Mouse (Mus musculus): Measurements from ENCODE around the gene Sema4g. TPM values are rescaled to one million over a fixed set of nuclear protein-coding genes. Genes with fewer than 3 reads are reported as not detected.

Sema4g gene
- total RNA-seq, 1 experiment, result 3.8 TPM

DNA sequence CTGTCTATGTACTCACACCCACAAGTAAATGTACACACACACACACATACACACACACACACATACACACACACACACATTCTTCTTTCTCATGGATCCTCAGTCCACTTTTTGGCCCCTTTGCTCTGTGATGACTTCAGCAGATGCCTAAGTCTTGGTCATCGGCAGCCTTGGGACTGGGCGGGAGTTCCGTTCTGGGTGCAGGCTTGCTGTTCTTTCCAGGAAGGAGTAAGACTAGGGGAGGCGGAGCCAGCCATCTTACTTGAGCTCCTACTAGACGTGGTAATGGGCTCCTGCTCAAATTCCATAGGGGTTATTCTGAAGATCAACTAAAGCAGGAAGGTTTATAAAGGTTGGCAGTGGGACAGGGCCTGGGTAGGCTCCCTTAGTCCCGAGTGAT lies 31.4 kb downstream of the Sema4g start:
- no peak overlapping the region for H3K27ac ChIP-seq (ENCODE audit: insufficient read depth, low read depth, low read length, poor library complexity, severe bottlenecking)
- no peak overlapping the region for H3K4me3 ChIP-seq (ENCODE audit: insufficient read depth in 1 of 2, low read depth in 1 of 2, low read length in 2 of 2, poor library complexity in 1 of 2, severe bottlenecking in 1 of 2)
- peaks cover 13% of the 10 kb centered on the region; the same call in 1 of the 2 replicates for H3K36me3 ChIP-seq (ENCODE audit: control insufficient read depth, insufficient read depth, low read length, poor library complexity, severe bottlenecking)
- H3K9ac ChIP-seq (ENCODE audit: insufficient read depth, low read depth, low read length, poor library complexity, severe bottlenecking), result no peak overlapping the region
- no peaks in the 10 kb centered on the region for H3K9me3 ChIP-seq (ENCODE audit: control insufficient read depth, insufficient read depth, low read depth, low read length)
- TF ChIP-seq ZC3H11A (IDR thresholded peaks at IDR 0.05; ENCODE audit: borderline replicate concordance, low read depth, low read length), result no peak
- TF ChIP-seq CHD2 (IDR thresholded peaks at IDR 0.05; ENCODE audit: low read depth, low read length), result no peak
- TF ChIP-seq MAFK (IDR thresholded peaks at IDR 0.05; ENCODE audit: insufficient read depth, low read depth, low read length), result no peak
- no peak for TF ChIP-seq HCFC1 (IDR thresholded peaks at IDR 0.05; ENCODE audit: borderline replicate concordance, insufficient read depth, low read length)
- no peak for TF ChIP-seq ZNF384 (IDR thresholded peaks at IDR 0.05; ENCODE audit: low read depth, low read length)
- H3K4me1 ChIP-seq (ENCODE audit: control insufficient read depth in 2 of 2, insufficient read depth in 2 of 2, low read length in 2 of 2, poor library complexity in 1 of 2), result peaks cover under 1 to 24% of the 10 kb centered on the region in 2 experiments; a peak in 3 of 4 replicates
- in situ Hi-C loops (cut with MboI; ENCODE audit: low sequenced_read_pairs in 2 of 2, unreplicated experiment in 2 of 2), result no loop called here
- no peak for DNase-seq (ENCODE audit: low read depth, low spot score)

DNA sequence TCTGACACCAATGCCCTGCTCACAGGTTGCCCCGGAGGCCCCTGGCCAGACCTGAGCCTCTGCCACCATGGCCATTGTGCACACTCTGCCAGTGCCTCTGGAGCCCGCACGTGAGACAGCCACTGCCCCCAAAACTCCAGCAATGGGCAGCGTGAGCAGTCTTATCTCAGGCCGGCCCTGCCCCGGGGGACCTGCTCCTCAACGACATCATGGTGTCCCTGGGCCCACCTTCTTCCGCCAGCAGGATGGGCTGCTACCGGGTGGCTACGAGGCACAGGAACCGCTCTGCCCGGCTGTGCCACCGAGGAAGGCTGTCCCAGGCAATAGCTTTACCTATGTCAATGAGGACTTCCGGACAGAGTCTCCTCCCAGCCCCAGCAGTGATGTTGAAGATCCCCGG lies 32.5 kb downstream of the Sema4g start:
- TF ChIP-seq MAFK (IDR thresholded peaks at IDR 0.05; ENCODE audit: insufficient read depth, low read depth, low read length) (no peak), HCFC1 (IDR thresholded peaks at IDR 0.05; ENCODE audit: borderline replicate concordance, insufficient read depth, low read length) (no peak), ZC3H11A (IDR thresholded peaks at IDR 0.05; ENCODE audit: borderline replicate concordance, low read depth, low read length) (no peak), CHD2 (IDR thresholded peaks at IDR 0.05; ENCODE audit: low read depth, low read length) (no peak), ZNF384 (IDR thresholded peaks at IDR 0.05; ENCODE audit: low read depth, low read length) (no peak)
- Histone ChIP-seq H3K9ac (ENCODE audit: insufficient read depth, low read depth, low read length, poor library complexity, severe bottlenecking) (no peak overlapping the region), H3K4me3 (ENCODE audit: insufficient read depth in 1 of 2, low read depth in 1 of 2, low read length in 2 of 2, poor library complexity in 1 of 2, severe bottlenecking in 1 of 2) (no peak overlapping the region), H3K27ac (ENCODE audit: insufficient read depth, low read depth, low read length, poor library complexity, severe bottlenecking) (no peak overlapping the region), H3K4me1 (ENCODE audit: control insufficient read depth in 2 of 2, insufficient read depth in 2 of 2, low read length in 2 of 2, poor library complexity in 1 of 2) (peaks cover 2 to 26% of the 10 kb centered on the region in 2 experiments; a peak in 3 of 4 replicates), H3K9me3 (ENCODE audit: control insufficient read depth, insufficient read depth, low read depth, low read length) (no peaks in the 10 kb centered on the region), H3K36me3 (ENCODE audit: control insufficient read depth, insufficient read depth, low read length, poor library complexity, severe bottlenecking) (peaks cover 21% of the 10 kb centered on the region; the same call in 1 of the 2 replicates)
- in situ Hi-C loops (cut with MboI; ENCODE audit: low sequenced_read_pairs in 2 of 2, unreplicated experiment in 2 of 2), result no loop called here
- no peak for DNase-seq (ENCODE audit: low read depth, low spot score)

DNA sequence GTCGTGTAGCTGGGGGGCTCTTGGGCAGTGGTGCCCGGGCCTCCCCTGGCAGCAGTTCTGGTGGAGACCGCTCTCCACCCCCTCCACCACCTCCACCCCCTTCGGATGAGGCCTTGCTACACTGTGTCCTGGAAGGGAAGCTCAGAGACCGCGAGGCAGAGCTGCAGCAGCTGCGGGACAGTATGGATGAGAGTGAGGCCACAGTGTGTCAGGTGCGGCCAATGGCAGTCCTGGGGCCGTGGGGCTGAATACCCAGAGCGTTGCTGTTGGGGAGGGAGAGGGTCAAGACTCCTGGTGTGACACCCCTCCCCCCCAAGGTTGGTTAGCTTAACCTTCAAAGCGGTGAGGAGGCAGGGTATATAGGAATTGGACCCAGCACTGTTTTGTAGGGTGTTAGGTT lies 35.1 kb downstream of the Sema4g start:
- in situ Hi-C loops (cut with MboI; ENCODE audit: low sequenced_read_pairs in 2 of 2, unreplicated experiment in 2 of 2), result no loop called here
- Histone ChIP-seq H3K4me1 (ENCODE audit: control insufficient read depth in 2 of 2, insufficient read depth in 2 of 2, low read length in 2 of 2, poor library complexity in 1 of 2) (peaks cover 8 to 43% of the 10 kb centered on the region in 2 experiments; a peak in 3 of 4 replicates), H3K36me3 (ENCODE audit: control insufficient read depth, insufficient read depth, low read length, poor library complexity, severe bottlenecking) (peaks cover 25% of the 10 kb centered on the region; the same call in 1 of the 2 replicates), H3K9me3 (ENCODE audit: control insufficient read depth, insufficient read depth, low read depth, low read length) (no peaks in the 10 kb centered on the region), H3K4me3 (ENCODE audit: insufficient read depth in 1 of 2, low read depth in 1 of 2, low read length in 2 of 2, poor library complexity in 1 of 2, severe bottlenecking in 1 of 2) (no peak overlapping the region), H3K27ac (ENCODE audit: insufficient read depth, low read depth, low read length, poor library complexity, severe bottlenecking) (no peak overlapping the region), H3K9ac (ENCODE audit: insufficient read depth, low read depth, low read length, poor library complexity, severe bottlenecking) (no peak overlapping the region)
- TF ChIP-seq CHD2 (IDR thresholded peaks at IDR 0.05; ENCODE audit: low read depth, low read length) (no peak), ZC3H11A (IDR thresholded peaks at IDR 0.05; ENCODE audit: borderline replicate concordance, low read depth, low read length) (no peak), ZNF384 (IDR thresholded peaks at IDR 0.05; ENCODE audit: low read depth, low read length) (no peak), HCFC1 (IDR thresholded peaks at IDR 0.05; ENCODE audit: borderline replicate concordance, insufficient read depth, low read length) (no peak), MAFK (IDR thresholded peaks at IDR 0.05; ENCODE audit: insufficient read depth, low read depth, low read length) (no peak)
- DNase-seq (ENCODE audit: low read depth, low spot score), result no peak

DNA sequence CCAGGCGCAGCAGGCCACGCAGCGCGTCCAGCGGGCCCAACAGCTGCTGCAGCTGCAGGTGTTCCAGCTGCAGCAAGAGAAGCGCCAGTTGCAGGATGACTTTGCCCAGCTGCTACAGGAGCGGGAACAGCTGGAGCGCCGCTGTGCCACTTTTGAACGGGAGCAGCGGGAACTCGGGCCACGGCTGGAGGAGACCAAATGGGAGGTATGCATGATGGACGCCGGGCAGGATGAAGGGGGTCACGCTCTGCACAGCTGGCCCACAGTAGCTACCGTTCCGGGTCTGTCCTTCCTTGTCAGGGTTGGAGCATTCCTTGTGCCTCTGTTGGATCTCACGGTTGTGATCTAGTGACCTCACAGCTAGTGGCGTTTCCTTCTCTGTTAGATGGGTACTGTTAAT lies 35.9 kb downstream of the Sema4g start:
- peak overlapping the region; percentile 23; the same call in 1 of the 2 replicates for H3K9ac ChIP-seq (ENCODE audit: insufficient read depth, low read depth, low read length, poor library complexity, severe bottlenecking)
- H3K4me1 ChIP-seq (ENCODE audit: control insufficient read depth in 2 of 2, insufficient read depth in 2 of 2, low read length in 2 of 2, poor library complexity in 1 of 2), result peaks cover 8 to 45% of the 10 kb centered on the region in 2 experiments; a peak in 3 of 4 replicates
- TF ChIP-seq CHD2 (IDR thresholded peaks at IDR 0.05; ENCODE audit: low read depth, low read length) (no peak), ZC3H11A (IDR thresholded peaks at IDR 0.05; ENCODE audit: borderline replicate concordance, low read depth, low read length) (no peak), HCFC1 (IDR thresholded peaks at IDR 0.05; ENCODE audit: borderline replicate concordance, insufficient read depth, low read length) (no peak)
- in situ Hi-C loops (cut with MboI; ENCODE audit: low sequenced_read_pairs in 2 of 2, unreplicated experiment in 2 of 2), result no loop called here
- DNase-seq (ENCODE audit: low read depth, low spot score), result no peak
- H3K4me3 ChIP-seq (ENCODE audit: insufficient read depth in 1 of 2, low read depth in 1 of 2, low read length in 2 of 2, poor library complexity in 1 of 2, severe bottlenecking in 1 of 2), result peak overlapping the region; percentile 20 to 39; a peak in 2 of 4 replicates
- H3K36me3 ChIP-seq (ENCODE audit: control insufficient read depth, insufficient read depth, low read length, poor library complexity, severe bottlenecking), result peaks cover 25% of the 10 kb centered on the region; the same call in 1 of the 2 replicates
- no peak overlapping the region for H3K27ac ChIP-seq (ENCODE audit: insufficient read depth, low read depth, low read length, poor library complexity, severe bottlenecking)
- H3K9me3 ChIP-seq (ENCODE audit: control insufficient read depth, insufficient read depth, low read depth, low read length), result no peaks in the 10 kb centered on the region

Data from ES-E14 (cell line).